Mouse (Mus musculus) embryonic fibroblast, embryonic 13.5 days (primary cell): ENCODE results near the gene Nrap.

Source experiments
- CTCF ChIP-seq: IDR thresholded peaks from 2 replicates; pipeline ENCODE4 v1.5.1; 2011; ENCODE audit warnings: mild to moderate bottlenecking, control low read depth, low read length, moderate library complexity, borderline replicate concordance; ENCODE audit not compliant: insufficient read depth
- POLR2A ChIP-seq: IDR thresholded peaks from 2 replicates; pipeline ENCODE4 v1.6.1; 2011; ENCODE audit warnings: low read depth, mild to moderate bottlenecking, control low read depth, low read length, moderate library complexity

GRCm38 (mm10) chr19:56405824-56406223, 16.0 kb upstream of the Nrap start:
- no peak for TF ChIP-seq CTCF
- TF ChIP-seq POLR2A = no peak
